Mouse (Mus musculus): ENCODE results near the gene Mars.

GRCm38 (mm10) chr10:127265727-127266111 is 45.9 kb downstream of the Mars start:
- 0 out of 2 replicates have a peak, but pooled peaks have one; percentile 25 for TF ChIP-seq CTCF (IDR thresholded peaks at IDR 0.05; ENCODE audit: control insufficient read depth, insufficient read depth, low read length)
- no peak for TF ChIP-seq POLR2A (IDR thresholded peaks at IDR 0.05; ENCODE audit: borderline replicate concordance, control insufficient read depth, low read depth, low read length)
